Mouse (Mus musculus) gastrocnemius, postnatal 10 days (tissue): ENCODE results near the gene Tmed9. TPM values are rescaled to one million over a fixed set of nuclear protein-coding genes. Genes with fewer than 3 reads are reported as not detected.
"Not testable (repeated sequence)": the region's sequence is repeated elsewhere in the genome, so short reads cannot be mapped to it uniquely, and the experiment has no call there.

Experiments used
- DNase-seq: peaks from one replicate; pipeline ENCODE4 v3.0.0; 2021; ENCODE audit warnings: mixed read lengths
- total RNA-seq, 2 experiments: library from RNA; stranded (reverse); gene quantifications; 2 replicates each; pipeline ENCODE4 v1.2.3; 2021

Tmed9 gene
- total RNA-seq, 2 experiments from 2014 or later, result 147 to 192 TPM

- DNase-seq, result no peak
Observed at GRCm38 (mm10) chr13:55606899-55607623, 33.5 kb downstream of the Tmed9 start.

- DNase-seq, result no peak
Observed at GRCm38 (mm10) chr13:55607624-55608006, 34.1 kb downstream of the Tmed9 start.

- DNase-seq, result no peak
Observed at GRCm38 (mm10) chr13:55611996-55612395, 38.5 kb downstream of the Tmed9 start.

- no peak for DNase-seq
Observed at GRCm38 (mm10) chr13:55613471-55613870, 39.9 kb downstream of the Tmed9 start.

GRCm38 (mm10) chr13:55619328-55619727, 45.8 kb downstream of the Tmed9 start:
- DNase-seq, result no peak

GRCm38 (mm10) chr13:55620275-55620674, 46.7 kb downstream of the Tmed9 start:
- DNase-seq, result no peak

- DNase-seq, result not testable (repeated sequence)
Observed at GRCm38 (mm10) chr13:55622156-55622648, 48.7 kb downstream of the Tmed9 start.

- peak; percentile 83 for DNase-seq
Observed at GRCm38 (mm10) chr13:55622649-55623541, 49.4 kb downstream of the Tmed9 start, which contains the start of gene Caml. TSS of gene Caml (plus strand) at chr13:55623005.

- peak; percentile 94 for DNase-seq
Observed at GRCm38 (mm10) chr13:55634639-55635127, 61.2 kb downstream of the Tmed9 start, which contains the start of gene Ddx46. TSS of gene Ddx46 (plus strand) at chr13:55635027.

- DNase-seq, result no peak
Observed at GRCm38 (mm10) chr13:55635146-55635571, 61.6 kb downstream of the Tmed9 start.

GRCm38 (mm10) chr13:55636185-55636983, 62.9 kb downstream of the Tmed9 start:
- no peak for DNase-seq

- peak; percentile 79 for DNase-seq
Observed at GRCm38 (mm10) chr13:55640480-55640879, 66.9 kb downstream of the Tmed9 start.

- no peak for DNase-seq
Observed at GRCm38 (mm10) chr13:55644525-55644924, 71.0 kb downstream of the Tmed9 start.

Other genes starting within 250 kb of the Tmed9 start
- 1 to 10 TPM; 6.2 to 7.8 TPM for gene Mxd3, start 243.9 kb upstream of the Tmed9 start, total RNA-seq
- 10 to 100 TPM; 37.0 to 45.1 TPM for gene Lman2, start 210.9 kb upstream of the Tmed9 start, total RNA-seq
- under 1 TPM; 0.19 to 0.36 TPM for gene Rgs14, start 204.0 kb upstream of the Tmed9 start, total RNA-seq
- under 1 TPM in 1 of 2 experiments, not detected in 1; 0.11 TPM for gene Slc34a1, start 175.5 kb upstream of the Tmed9 start, total RNA-seq
- not detected for gene Pfn3, start 158.5 kb upstream of the Tmed9 start, total RNA-seq
- gene F12, start 146.9 kb upstream of the Tmed9 start, total RNA-seq, result under 1 TPM in 1 of 2 experiments, not detected in 1; 0.34 TPM
- gene Grk6, start 128.7 kb upstream of the Tmed9 start, total RNA-seq, result 10 to 100 TPM; 17.4 to 22.3 TPM
- 1 to 10 TPM; 2.1 to 2.5 TPM for gene Prr7, start 109.5 kb upstream of the Tmed9 start, total RNA-seq
- gene Dbn1, start 85.6 kb upstream of the Tmed9 start, total RNA-seq, result 10 to 100 TPM; 52.6 to 71.2 TPM
- gene Pdlim7, start 60.1 kb upstream of the Tmed9 start, total RNA-seq, result 100 to 1,000 TPM; 458 to 513 TPM
- 1 to 10 TPM; 2.0 to 4.0 TPM for gene Dok3, start 44.4 kb upstream of the Tmed9 start, total RNA-seq
- 10 to 100 TPM; 12.7 to 13.7 TPM for gene Ddx41, start 37.1 kb upstream of the Tmed9 start, total RNA-seq
- gene Fam193b, start 2.6 kb upstream of the Tmed9 start, total RNA-seq, result 10 to 100 TPM; 19.9 to 26.5 TPM
- gene B4galt7, start 26.2 kb downstream of the Tmed9 start, total RNA-seq, result 1 to 10 TPM; 8.3 to 9.2 TPM
- 10 to 100 TPM; 13.0 to 17.1 TPM for gene Caml, start 49.3 kb downstream of the Tmed9 start, total RNA-seq
- 10 to 100 TPM; 27.8 to 30.1 TPM for gene Ddx46, start 61.3 kb downstream of the Tmed9 start, total RNA-seq
- gene B230219D22Rik, start 119.4 kb downstream of the Tmed9 start, total RNA-seq, result 10 to 100 TPM; 36.4 to 41.9 TPM
- gene Txndc15, start 140.9 kb downstream of the Tmed9 start, total RNA-seq, result 10 to 100 TPM; 30.9 to 32.6 TPM
- 10 to 100 TPM; 25.8 to 30.5 TPM for gene Pcbd2, start 153.6 kb downstream of the Tmed9 start, total RNA-seq
- under 1 TPM in 1 of 2 experiments, not detected in 1; 0.31 TPM for gene Catsper3, start 210.8 kb downstream of the Tmed9 start, total RNA-seq